Mouse (Mus musculus): ENCODE measurements around the gene Maml3.

DNA sequence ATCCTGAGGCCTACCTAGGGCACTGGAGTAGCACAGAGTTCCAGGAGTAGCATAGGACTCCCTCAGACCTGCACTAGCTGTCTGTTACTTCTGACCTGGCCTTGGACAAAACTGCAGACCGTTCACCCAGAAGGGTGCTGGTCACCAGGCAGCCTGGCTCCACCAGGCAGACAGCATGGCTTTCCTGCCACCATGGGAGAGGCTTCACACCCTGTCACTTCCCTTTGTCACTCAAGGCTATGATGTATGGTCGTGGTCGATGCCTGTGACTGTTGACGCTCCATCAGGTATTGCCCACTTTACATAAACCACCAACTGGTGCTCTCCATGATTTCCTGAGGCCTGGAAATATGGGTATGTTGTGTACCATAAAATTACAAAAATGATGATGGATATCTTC is 214.7 kb downstream of the Maml3 start:
- TF ChIP-seq EP300 (optimal IDR thresholded peaks at IDR 0.05) (no peak), CTCF (IDR thresholded peaks at IDR 0.05; ENCODE audit: low read depth) (no peak)

Measured in stomach, postnatal 0 days (tissue).